Mouse (Mus musculus) kidney, postnatal 25 days (tissue): ENCODE data around the gene Rbms3.

Experiments
- DNase-seq, 2 experiments: peaks; one replicate each; pipeline ENCODE4 v3.0.0; 2021; ENCODE audit warnings: mixed read lengths in 2 of 2

The Rbms3 gene

GRCm38 (mm10) chr9:116702611-116703010 lies 927.1 kb downstream of the Rbms3 start:
- no peak for DNase-seq

DNA sequence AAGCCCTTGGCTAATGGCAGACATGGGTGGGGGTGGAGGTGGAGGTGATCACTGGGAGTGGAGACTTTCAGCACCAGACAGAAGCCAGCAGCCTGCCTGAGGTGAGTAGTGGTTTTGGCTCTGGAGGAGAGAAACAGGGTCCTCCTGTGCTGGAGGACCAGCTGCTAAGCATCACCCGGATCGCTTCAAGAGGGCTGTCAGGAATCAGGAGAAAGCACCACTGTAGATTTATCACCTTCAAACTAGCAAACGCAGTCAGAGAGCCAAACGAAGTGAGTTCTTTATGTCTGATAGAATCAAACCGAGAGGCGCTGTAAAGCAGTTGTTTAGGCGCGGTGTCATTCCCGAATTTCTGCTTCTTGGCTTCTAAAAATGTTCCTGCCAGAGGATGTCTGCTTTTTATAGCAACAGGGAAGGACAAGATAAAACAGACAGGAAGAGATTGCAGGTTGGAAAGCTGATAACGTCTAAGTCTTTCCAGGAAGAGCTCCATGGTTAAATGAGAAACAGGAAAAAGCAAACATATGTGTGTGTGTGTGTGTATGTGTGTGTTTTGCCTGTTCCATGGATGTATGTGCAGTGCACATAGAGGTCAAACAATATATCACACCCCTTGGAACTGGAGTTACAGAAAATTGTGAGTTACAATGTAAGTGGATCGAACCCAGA lies 928.1 kb downstream of the Rbms3 start:
- no peak for DNase-seq

- no peak for DNase-seq
These were observed 941.1 kb downstream of the Rbms3 start for GRCm38 (mm10) chr9:116688615-116689014.

GRCm38 (mm10) chr9:116677142-116677541 lies 952.6 kb downstream of the Rbms3 start:
- DNase-seq = no peak

DNA sequence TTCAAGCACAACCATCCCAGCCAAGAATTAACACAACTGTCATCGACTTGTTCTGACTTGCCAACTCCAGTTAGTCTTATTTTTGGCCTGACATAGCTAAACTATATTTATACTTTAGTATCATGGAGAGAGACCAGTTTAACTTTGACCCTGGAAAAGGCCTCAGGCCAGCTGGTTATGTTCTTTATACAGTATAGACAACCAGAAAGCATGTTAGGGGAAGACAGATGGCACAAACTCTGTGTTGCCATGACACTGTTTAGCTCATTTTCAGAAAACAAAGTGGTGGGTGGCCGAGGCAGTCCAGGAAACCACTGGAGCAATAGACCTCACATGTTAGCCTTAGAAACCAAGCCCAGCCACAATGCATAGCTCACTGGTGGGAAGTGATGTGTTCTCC lies 953.3 kb downstream of the Rbms3 start:
- no peak for DNase-seq

DNA sequence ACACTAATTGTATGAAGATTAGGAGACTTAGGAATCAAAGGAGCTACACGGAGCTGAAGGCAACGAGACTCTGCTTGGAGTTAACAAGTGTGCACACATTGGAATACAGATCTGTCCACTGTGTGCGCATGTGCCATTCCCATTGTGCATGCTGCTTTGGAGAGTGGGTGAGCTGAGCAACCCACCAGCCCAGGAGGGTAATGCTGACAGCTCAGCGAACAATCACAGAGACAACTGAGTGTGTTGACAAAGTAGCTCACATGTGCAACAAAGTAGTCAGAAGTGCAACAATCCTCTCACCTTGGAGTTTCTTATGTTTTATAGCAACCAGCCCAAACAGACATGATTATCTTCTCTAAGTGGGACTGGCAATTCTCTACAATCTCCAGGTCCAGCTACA lies 955.5 kb downstream of the Rbms3 start:
- DNase-seq = no peak

GRCm38 (mm10) chr9:116661026-116661425 lies 968.7 kb downstream of the Rbms3 start:
- DNase-seq = no peak

- DNase-seq = no peak
These were observed 969.8 kb downstream of the Rbms3 start for GRCm38 (mm10) chr9:116659936-116660335.

DNA sequence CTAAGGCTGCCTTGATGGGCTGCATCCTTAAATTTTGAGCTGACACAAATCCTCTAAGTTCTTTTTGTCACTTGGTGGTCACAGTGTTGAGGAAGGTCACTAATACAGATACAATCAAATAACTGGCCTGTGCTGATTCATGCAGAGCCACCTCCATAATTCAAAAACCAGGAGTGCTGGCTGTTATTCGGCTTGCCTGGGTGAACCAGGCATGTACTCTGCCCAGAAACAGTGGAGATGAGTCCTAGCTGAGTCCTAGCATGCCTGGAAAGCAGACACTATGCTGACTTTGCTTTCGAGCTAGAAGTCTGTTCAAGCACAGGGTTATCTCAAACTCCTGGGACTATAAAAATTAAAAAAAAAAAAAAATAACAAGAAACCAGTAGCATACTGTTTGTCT lies 972.6 kb downstream of the Rbms3 start:
- no peak for DNase-seq

DNA sequence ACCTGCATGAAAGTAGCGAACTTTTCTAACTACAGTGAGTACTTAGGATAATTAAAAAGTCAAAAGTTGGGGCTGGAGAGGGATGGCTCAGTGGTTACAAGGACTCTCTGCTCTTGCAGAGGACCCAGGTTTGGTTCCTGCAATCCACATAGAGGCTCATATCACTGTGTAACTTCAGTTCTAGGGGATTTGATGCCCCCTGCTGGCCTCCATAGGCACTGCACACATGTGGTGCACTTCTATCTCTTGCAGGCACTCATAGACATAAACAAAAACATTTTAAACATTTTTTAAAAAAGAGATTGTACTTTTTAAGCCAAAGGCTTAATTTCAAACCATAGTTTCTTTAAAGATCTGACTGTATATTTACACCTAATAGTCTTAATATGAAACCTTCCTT lies 978.3 kb downstream of the Rbms3 start:
- DNase-seq = no peak

DNA sequence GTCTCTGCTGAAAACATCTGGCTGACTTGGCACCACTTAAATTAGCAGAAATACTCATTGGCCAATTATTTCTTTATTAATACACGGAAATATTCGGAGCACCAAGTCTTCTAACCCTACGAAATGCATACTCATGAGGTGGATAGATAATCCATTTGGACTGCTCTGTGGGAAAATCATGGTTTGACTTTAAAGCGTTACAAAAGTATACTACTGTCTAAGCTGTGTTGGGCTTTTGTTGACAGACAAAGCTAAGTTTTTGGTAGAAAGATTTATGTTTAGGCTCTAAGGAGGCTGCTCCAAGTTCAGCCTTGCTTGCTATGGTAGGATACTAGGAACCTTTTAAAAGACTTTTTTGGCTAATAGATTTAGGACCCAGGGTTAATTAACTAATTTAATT lies 979.8 kb downstream of the Rbms3 start:
- DNase-seq = no peak

GRCm38 (mm10) chr9:116649086-116649792 lies 980.5 kb downstream of the Rbms3 start:
- DNase-seq = no peak

- no peak for DNase-seq
These were observed 985.1 kb downstream of the Rbms3 start for GRCm38 (mm10) chr9:116644616-116645015.

DNA sequence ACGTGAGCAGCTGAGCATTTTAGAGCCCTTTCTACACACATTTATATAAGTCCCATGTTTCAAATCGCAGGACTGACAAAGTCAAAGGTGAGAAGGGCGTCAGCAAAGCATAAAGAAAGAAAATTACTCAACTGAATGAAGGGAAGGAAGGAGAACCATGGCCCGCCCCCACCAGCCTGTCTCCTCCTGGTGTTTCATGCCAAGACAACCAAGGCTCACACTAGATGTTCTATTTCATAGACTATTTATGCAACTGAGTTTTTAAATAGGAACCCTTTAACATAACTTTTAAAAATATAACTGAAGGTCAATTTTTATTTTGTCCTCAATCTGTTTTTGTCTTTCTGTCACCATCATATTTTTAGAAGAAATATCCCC lies 989.4 kb downstream of the Rbms3 start:
- no peak for DNase-seq

- DNase-seq = no peak
These were observed 990.0 kb downstream of the Rbms3 start for GRCm38 (mm10) chr9:116639597-116640301.

DNA sequence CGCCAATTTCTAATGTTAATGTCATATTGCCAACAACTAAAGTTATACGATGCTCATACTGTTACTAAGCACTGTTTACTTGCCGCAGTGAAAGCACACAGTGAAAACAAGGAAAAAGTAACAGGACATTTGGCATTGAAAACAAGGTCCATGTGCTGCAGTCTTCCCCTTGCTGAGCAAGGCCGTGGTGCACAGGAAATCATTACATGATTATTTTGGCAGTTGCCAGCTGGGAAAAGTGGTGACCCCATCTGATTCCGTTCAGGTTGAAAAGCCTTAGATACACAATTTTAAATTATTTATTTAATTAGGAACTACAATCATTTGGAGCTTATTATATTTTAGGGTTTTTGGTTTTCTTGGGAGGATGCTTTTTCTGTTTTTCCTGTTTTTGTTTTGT lies 995.9 kb downstream of the Rbms3 start:
- DNase-seq = no peak

DNA sequence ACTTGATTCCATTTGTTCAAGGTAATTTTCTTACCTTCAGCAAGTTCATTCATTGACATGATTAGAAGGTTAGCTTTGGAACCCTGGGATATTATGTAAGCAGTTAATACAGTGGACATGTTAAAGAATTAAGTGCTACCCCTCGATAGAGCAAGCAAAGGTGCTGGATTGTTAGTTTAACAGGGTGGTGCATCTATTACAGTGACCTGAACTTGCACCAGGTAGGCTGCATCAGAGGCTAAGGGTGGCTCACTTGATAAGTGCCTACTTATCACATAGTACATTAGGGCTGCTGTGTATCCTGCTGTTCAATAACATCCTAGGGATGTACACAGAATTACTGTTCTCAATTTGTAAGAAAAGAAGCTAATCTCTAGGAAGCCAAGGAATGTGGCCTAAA lies 996.6 kb downstream of the Rbms3 start:
- no peak for DNase-seq

- DNase-seq = no peak
These were observed 997.9 kb downstream of the Rbms3 start for GRCm38 (mm10) chr9:116631816-116632215.

- DNase-seq = no peak
These were observed 998.9 kb downstream of the Rbms3 start for GRCm38 (mm10) chr9:116630805-116631204.

- no peak for DNase-seq
These were observed 1009.3 kb downstream of the Rbms3 start for GRCm38 (mm10) chr9:116620434-116620833.

- DNase-seq = no peak
These were observed 1010.8 kb downstream of the Rbms3 start for GRCm38 (mm10) chr9:116618886-116619285.

GRCm38 (mm10) chr9:116613276-116613675 lies 1016.4 kb downstream of the Rbms3 start:
- peak; percentile 27 to 51 for DNase-seq

- DNase-seq = no peak
These were observed 1033.7 kb downstream of the Rbms3 start for GRCm38 (mm10) chr9:116596046-116596445.

DNA sequence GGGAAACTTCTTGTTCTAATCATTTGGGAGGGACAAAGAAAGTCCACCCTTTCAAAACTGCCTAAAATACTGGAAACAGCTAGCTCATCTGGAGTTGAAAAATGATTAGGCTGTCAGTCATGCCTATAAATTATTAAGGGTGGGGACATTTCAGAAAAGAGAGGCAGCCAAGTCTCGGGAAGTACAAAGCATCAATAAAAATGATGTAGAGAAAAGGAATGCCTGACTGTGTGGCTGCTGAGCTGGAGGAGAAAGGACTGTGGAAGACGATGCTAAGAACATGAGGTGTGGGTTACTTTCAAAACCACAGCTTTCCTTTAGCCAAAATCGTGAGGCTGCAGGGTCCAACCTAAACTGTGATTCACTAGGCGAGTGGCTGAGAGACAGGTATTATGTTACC lies 1037.2 kb downstream of the Rbms3 start:
- no peak for DNase-seq
